Mouse (Mus musculus): Measurements from ENCODE around the gene Cgrrf1. TPM values are rescaled to one million over a fixed set of nuclear protein-coding genes. Genes with fewer than 3 reads are reported as not detected.

Gene Cgrrf1
- total RNA-seq, 2 experiments from 2014 or later: 38.0 to 41.8 TPM

DNA sequence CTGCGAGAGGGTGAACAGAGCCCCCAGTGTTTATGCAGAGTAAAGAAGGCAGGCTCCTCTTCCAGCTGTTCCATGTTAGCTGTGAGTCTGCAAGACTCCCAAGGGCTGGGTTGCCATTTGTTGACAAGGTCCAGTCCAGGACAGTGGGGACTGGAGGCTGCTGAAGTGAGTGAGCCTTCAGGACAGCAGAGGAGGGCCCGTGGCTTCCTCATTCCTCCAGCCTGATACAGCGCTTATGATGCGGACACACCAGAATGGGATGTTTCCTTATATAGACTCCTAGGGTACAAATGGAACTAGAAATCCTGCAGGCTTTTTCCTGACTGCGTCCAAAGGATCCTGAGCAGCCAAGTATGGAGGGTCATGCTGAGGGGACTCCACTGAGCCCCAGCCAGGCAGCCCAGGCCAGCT is 54.0 kb downstream of the Cgrrf1 start:
- DNase-seq: peak; percentile 20

DNA sequence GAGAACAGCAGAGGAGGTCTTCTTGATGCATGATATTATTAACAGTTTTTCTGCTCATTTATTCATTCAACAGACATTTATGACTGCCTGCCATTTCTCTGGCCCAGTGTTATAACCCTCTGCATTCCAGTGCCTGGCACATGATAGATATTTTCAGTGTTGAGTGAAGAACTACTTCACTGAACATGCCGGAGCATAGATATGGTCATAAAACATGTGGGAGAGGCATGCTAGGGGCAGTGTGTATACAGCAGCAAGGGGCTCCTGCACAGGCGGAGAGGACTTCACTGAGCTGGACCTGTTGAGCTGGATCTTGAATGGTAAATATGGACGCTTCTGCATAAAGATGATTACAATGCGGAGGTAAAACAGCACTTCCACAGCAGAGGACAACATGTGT is 57.2 kb downstream of the Cgrrf1 start:
- no peak for DNase-seq

- DNase-seq: no peak
Measured at GRCm38 (mm10) chr14:46893961-46894360, 62.0 kb downstream of the Cgrrf1 start.

DNA sequence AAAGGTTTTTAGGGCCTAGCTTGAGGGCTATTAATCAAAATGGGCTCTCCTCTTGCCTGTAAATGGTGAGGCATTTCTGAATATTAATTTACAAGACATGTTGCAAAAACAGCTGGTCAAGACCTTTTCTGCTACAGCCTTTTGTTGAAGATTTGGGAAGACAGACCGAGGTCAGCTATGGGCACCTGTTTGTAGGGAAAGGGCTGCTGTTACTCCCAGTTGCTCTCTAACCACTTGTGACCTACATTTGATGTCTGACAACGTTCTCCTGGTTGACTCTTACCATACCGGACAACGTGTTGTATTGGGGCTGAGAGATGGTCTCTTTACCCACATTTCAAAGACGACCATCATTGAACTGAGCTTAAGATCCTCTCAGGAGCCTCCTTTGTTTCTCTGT is 66.0 kb downstream of the Cgrrf1 start:
- no peak for DNase-seq

- no peak for DNase-seq
Measured at GRCm38 (mm10) chr14:46898626-46899025, 66.7 kb downstream of the Cgrrf1 start.

DNA sequence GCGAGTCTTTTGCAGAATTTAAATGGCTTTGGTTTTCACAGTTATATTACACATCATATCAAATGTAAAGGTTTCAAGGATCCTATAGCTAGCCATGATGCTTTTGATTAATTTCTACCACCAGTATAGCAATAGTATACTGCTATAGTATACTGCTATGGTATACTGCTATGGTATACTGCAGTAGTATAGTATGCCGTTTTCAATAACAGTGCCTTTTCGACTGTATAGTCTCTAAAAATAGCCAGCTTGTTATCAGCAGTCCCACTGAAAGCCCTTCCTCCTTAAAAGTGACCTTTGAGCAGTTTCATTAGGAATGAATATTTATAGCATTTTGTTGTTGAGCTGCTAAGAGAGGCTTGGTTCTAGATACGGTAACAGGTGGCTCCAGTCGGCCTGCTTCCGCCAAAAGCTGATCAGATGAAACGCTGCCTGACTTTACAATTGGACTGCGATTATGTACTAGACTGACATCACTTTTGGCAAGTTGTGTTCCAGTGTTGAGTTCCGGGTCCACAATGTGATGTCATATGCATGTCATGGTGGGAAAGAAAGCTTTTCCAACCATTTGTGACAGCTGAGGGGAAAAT is 70.7 kb downstream of the Cgrrf1 start:
- DNase-seq: no peak

Other genes with a start within 250 kb of the Cgrrf1 start
- gene Cdkn3, start 71.6 kb upstream of the Cgrrf1 start, total RNA-seq (2021): 10 to 100 TPM in 1 of 2 experiments, 1 to 10 TPM in 1; 8.9 to 11.1 TPM
- 10 to 100 TPM; 84.8 to 86.0 TPM for gene Cnih1, start 43.7 kb upstream of the Cgrrf1 start, total RNA-seq (2021)
- gene Gmfb, start 9.9 kb upstream of the Cgrrf1 start, total RNA-seq (2021): 10 to 100 TPM; 85.6 to 87.4 TPM
- 10 to 100 TPM; 14.3 to 18.6 TPM for gene Samd4, start 50.7 kb downstream of the Cgrrf1 start, total RNA-seq (2021)

Measured in adrenal gland, postnatal 10 days (tissue).